In genomic region chr3:88071783-88072182, GRCm38 (mm10) we compare ENCODE assay signal across 8 mouse cellular contexts. TPM values are rescaled to one million over a fixed set of nuclear protein-coding genes. Genes with fewer than 3 reads are reported as not detected.
DNase-seq lines count a peak whose midpoint lies in the region; ATAC-seq and TF ChIP-seq lines count a peak whose summit lies in the region.

No protein-coding gene starts in this region.

- no peaks in the 10 kb centered on the region for H3K9me3 ChIP-seq in liver, embryonic 12.5 days (replicated peaks)
- no peaks in the 10 kb centered on the region for H3K9me3 ChIP-seq in intestine, postnatal 0 days (ENCODE audit: control insufficient read depth)
- H3K9me3 ChIP-seq in midbrain, embryonic 14.5 days (ENCODE audit: control insufficient read depth, low read length) = no peaks in the 10 kb centered on the region

- no peak for ATAC-seq in liver, embryonic 12.5 days
- ATAC-seq in intestine, postnatal 0 days = no peak
- ATAC-seq in midbrain, embryonic 14.5 days (ENCODE audit: low FRiP score, low TSS enrichment) = peak; percentile 48; the same call in 1 of the 2 replicates

- DNase-seq in liver = peak; percentile 76
- peak; percentile 64 for DNase-seq in embryo, embryonic 11.5 days (ENCODE audit: low read depth, low spot score)
- peak; percentile 75 to 77 for DNase-seq in gastrocnemius, postnatal 4 days (ENCODE audit: low spot score in 2 of 2)
- peak; percentile 85 to 91 for DNase-seq in left cerebral cortex, postnatal 25 days (ENCODE audit: low spot score in 2 of 2)
- peak; percentile 91 for DNase-seq in midbrain, embryonic 14.5 days
- peak; percentile 73 for DNase-seq in spleen, adult 12 weeks (ENCODE audit: low spot score)

- H3K9ac ChIP-seq in liver, embryonic 12.5 days = no peak overlapping the region
- H3K9ac ChIP-seq in intestine, postnatal 0 days (ENCODE audit: low read depth, low read length) = no peak overlapping the region
- H3K9ac ChIP-seq in midbrain, embryonic 14.5 days (replicated peaks; ENCODE audit: low read length) = no peak overlapping the region

- no peak overlapping the region for H3K4me3 ChIP-seq in liver, embryonic 12.5 days
- H3K4me3 ChIP-seq in intestine, postnatal 0 days (ENCODE audit: low read depth, low read length) = no peak overlapping the region
- no peak overlapping the region for H3K4me3 ChIP-seq in midbrain, embryonic 14.5 days (replicated peaks; ENCODE audit: low read depth, low read length)

- 7% methylated on average over 5 of the region's 5 CpGs for whole genome bisulfite sequencing in liver, embryonic 12.5 days (ENCODE audit: insufficient replicate concordance)
- 4% methylated on average over 5 of the region's 5 CpGs for WGBS in intestine, postnatal 0 days
- WGBS in midbrain, embryonic 14.5 days = 0% methylated on average over 5 of the region's 5 CpGs

- TF ChIP-seq CTCF in intestine, postnatal 0 days (IDR thresholded peaks at IDR 0.05; ENCODE audit: low read depth) = peak; percentile 92

- no peaks in the 10 kb centered on the region for H3K36me3 ChIP-seq in liver, embryonic 12.5 days
- no peaks in the 10 kb centered on the region for H3K36me3 ChIP-seq in intestine, postnatal 0 days (ENCODE audit: control insufficient read depth, insufficient read depth)
- no peaks in the 10 kb centered on the region for H3K36me3 ChIP-seq in midbrain, embryonic 14.5 days (ENCODE audit: control insufficient read depth, insufficient read depth, low read length)

- no peaks in the 10 kb centered on the region for H3K4me1 ChIP-seq in liver, embryonic 12.5 days
- H3K4me1 ChIP-seq in intestine, postnatal 0 days (replicated peaks; ENCODE audit: control insufficient read depth, insufficient read depth, low read length) = no peaks in the 10 kb centered on the region
- H3K4me1 ChIP-seq in midbrain, embryonic 14.5 days (ENCODE audit: control insufficient read depth, insufficient read depth, low read length) = no peaks in the 10 kb centered on the region

- intact Hi-C loops in left cerebral cortex, postnatal 25 days (cut with DNase I) = loop anchor here (1.0 kb wide), 3 partner anchors 61 to 136 kb away; no protein-coding TSS in a partner anchor

- H3K27me3 ChIP-seq in liver, embryonic 12.5 days (replicated peaks) = peaks cover 51% of the 10 kb centered on the region
- H3K27me3 ChIP-seq in intestine, postnatal 0 days (replicated peaks; ENCODE audit: control insufficient read depth, insufficient read depth, low read length) = no peaks in the 10 kb centered on the region
- H3K27me3 ChIP-seq in midbrain, embryonic 14.5 days (ENCODE audit: control insufficient read depth, insufficient read depth, low read length) = no peaks in the 10 kb centered on the region

- H3K4me2 ChIP-seq in liver, embryonic 12.5 days = no peak overlapping the region
- H3K4me2 ChIP-seq in intestine, postnatal 0 days (replicated peaks; ENCODE audit: low read depth) = no peak overlapping the region
- no peak overlapping the region for H3K4me2 ChIP-seq in midbrain, embryonic 14.5 days (ENCODE audit: low read length)

- H3K27ac ChIP-seq in liver, embryonic 12.5 days = no peak overlapping the region
- H3K27ac ChIP-seq in intestine, postnatal 0 days (ENCODE audit: low read depth, low read length) = no peak overlapping the region
- no peak overlapping the region for H3K27ac ChIP-seq in midbrain, embryonic 14.5 days (replicated peaks; ENCODE audit: low read depth, low read length)

RNA-seq across cellular contexts. Expression of gene Ttc24, which starts 6.3 kb away (rescaled TPM):
- not detected in 2 replicates for polyA plus RNA-seq in liver, embryonic 12.5 days (2016; fragmentation: Nextera tagmentation; extraction: Ambion mirVana)
- not detected for total RNA-seq in gastrocnemius, postnatal 4 days (2021)
- not detected in 2 replicates for polyA plus RNA-seq in intestine, postnatal 0 days (2015; fragmentation: Nextera tagmentation; extraction: Ambion mirVana)
- total RNA-seq in left cerebral cortex, postnatal 25 days (2021) = not detected
- not detected in 2 replicates for polyA plus RNA-seq in midbrain, embryonic 14.5 days (2014; fragmentation: Nextera tagmentation; extraction: Ambion mirVana)

RNA-seq across cellular contexts. Expression of gene Iqgap3, which starts 10.0 kb away (rescaled TPM):
- 11.2 and 11.8 TPM in 2 replicates for polyA plus RNA-seq in liver, embryonic 12.5 days (2016; fragmentation: Nextera tagmentation; extraction: Ambion mirVana)
- total RNA-seq in gastrocnemius, postnatal 4 days (2021) = 10 to 100 TPM; 14.8 to 16.8 TPM
- polyA plus RNA-seq in intestine, postnatal 0 days (2015; fragmentation: Nextera tagmentation; extraction: Ambion mirVana) = 4.3 TPM in 2 replicates
- under 1 TPM; 0.21 to 0.44 TPM for total RNA-seq in left cerebral cortex, postnatal 25 days (2021)
- 2.7 and 3.5 TPM in 2 replicates for polyA plus RNA-seq in midbrain, embryonic 14.5 days (2014; fragmentation: Nextera tagmentation; extraction: Ambion mirVana)

RNA-seq across cellular contexts. Expression of gene Naxe, which starts 13.5 kb away (rescaled TPM):
- polyA plus RNA-seq in liver, embryonic 12.5 days (2016; fragmentation: Nextera tagmentation; extraction: Ambion mirVana) = 72.1 TPM in 2 replicates
- 10 to 100 TPM; 64.9 to 73.1 TPM for total RNA-seq in gastrocnemius, postnatal 4 days (2021)
- 109 and 118 TPM in 2 replicates for polyA plus RNA-seq in intestine, postnatal 0 days (2015; fragmentation: Nextera tagmentation; extraction: Ambion mirVana)
- total RNA-seq in left cerebral cortex, postnatal 25 days (2021) = 10 to 100 TPM; 66.6 to 74.9 TPM
- 150 and 172 TPM in 2 replicates for polyA plus RNA-seq in midbrain, embryonic 14.5 days (2014; fragmentation: Nextera tagmentation; extraction: Ambion mirVana)

RNA-seq across cellular contexts. Expression of gene Gpatch4, which starts 28.9 kb away (rescaled TPM):
- 41.4 and 44.0 TPM in 2 replicates for polyA plus RNA-seq in liver, embryonic 12.5 days (2016; fragmentation: Nextera tagmentation; extraction: Ambion mirVana)
- 10 to 100 TPM; 11.4 to 11.8 TPM for total RNA-seq in gastrocnemius, postnatal 4 days (2021)
- 13.6 and 16.8 TPM in 2 replicates for polyA plus RNA-seq in intestine, postnatal 0 days (2015; fragmentation: Nextera tagmentation; extraction: Ambion mirVana)
- 10 to 100 TPM; 13.1 to 13.8 TPM for total RNA-seq in left cerebral cortex, postnatal 25 days (2021)
- 22.9 and 30.3 TPM in 2 replicates for polyA plus RNA-seq in midbrain, embryonic 14.5 days (2014; fragmentation: Nextera tagmentation; extraction: Ambion mirVana)

RNA-seq across cellular contexts. Expression of gene Hapln2, which starts 44.4 kb away (rescaled TPM):
- not detected in 2 replicates for polyA plus RNA-seq in liver, embryonic 12.5 days (2016; fragmentation: Nextera tagmentation; extraction: Ambion mirVana)
- total RNA-seq in gastrocnemius, postnatal 4 days (2021) = under 1 TPM in 1 of 2 experiments, not detected in 1; 0.21 TPM
- polyA plus RNA-seq in intestine, postnatal 0 days (2015; fragmentation: Nextera tagmentation; extraction: Ambion mirVana) = not detected in 2 replicates
- total RNA-seq in left cerebral cortex, postnatal 25 days (2021) = 1 to 10 TPM; 7.4 to 9.6 TPM
- polyA plus RNA-seq in midbrain, embryonic 14.5 days (2014; fragmentation: Nextera tagmentation; extraction: Ambion mirVana) = 0.47 and 0.57 TPM in 2 replicates
